Mouse (Mus musculus) A20 (cell line): ENCODE measurements around the gene Aqp7.

Source experiments
- DNase-seq: peaks from one replicate; pipeline ENCODE4 v3.0.0-alpha.2; 2011; ENCODE audit warnings: low read depth, low spot score

Gene Aqp7

DNA sequence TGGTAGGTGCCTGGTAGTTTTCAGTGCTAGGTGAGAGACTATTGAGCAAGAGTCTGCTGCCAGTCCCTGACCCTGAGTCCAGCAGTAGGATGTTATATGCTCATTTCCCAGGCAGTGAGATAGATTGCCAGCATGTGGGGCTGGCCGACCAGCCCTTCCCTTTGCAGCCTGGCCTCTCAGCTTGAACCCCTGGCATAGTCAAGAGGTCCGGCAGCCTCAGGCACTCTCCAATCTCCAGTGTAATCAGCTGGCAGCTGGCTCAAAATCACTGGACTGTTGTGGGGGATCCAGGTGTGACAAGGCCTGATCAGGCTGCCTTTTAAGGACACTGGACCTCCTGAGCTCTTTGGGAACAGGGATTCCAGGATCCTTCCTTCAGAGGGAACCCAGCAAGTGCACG lies 15.4 kb upstream of the Aqp7 start:
- no peak for DNase-seq

DNA sequence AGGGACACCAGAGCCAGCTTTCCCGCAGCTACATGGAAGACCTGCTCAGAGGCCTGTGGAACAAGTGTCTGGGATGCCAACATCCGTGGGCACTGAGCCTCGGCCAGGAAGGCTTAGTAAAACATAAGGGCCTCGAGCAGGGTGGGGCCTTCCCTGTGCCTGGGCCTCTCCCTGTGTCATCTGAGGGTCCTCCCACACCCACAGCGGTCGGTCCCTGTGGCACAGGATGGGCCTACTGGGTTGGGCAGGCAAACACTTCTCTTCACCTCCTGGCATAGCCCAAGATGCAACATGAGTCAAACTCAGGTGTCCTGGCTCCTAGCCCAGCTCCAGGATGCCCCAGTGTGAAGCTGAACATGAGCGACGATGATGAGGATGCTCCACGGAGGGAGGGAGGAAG lies 9.4 kb upstream of the Aqp7 start:
- no peak for DNase-seq

DNA sequence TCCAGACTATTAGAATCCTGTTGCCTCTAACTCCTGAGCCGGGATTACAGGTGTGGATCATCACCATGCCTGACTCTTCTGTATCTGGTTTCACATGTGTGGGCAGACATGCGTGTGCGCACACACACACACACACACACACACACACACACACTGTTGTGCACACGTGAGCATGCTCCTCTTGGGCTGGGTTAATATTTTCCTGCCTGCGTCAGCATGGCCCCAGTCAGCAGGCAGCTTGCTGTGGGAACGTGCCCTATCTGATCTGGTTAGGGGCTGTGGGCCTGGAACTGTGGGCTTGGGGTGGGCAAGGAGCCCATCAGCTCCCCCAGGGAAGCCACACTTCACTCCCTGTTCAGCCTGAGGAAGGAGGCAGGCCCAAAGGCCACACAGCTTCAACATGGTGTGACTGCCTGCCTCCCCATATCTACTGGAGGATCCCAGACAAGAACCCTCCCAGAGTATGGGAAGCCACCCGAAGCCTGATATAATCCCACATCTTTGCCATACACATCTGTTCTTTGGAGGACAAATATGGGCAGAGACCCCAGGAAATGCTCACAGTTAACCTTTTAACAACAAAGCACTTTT lies 8.9 kb upstream of the Aqp7 start:
- DNase-seq = no peak

DNA sequence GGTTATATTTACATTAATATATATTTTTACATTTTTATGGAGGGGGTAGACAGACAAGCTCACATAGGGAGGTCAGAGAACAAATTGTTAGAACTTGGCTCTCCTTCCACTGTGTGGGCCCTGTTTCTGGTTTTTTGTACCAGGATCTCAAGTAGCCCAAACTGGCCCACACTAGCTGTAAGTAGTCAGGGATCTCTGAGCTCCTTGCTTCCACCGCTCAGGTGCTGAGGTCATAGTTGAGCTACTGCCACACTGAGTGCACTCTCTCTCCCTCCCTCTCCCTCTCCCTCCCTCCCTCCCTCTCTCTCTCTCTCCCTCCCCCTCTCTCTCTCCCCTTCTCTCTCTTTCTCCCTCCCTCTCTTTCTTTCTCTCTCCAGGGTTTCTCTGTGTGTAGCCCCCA lies 8.3 kb upstream of the Aqp7 start:
- DNase-seq = no peak

DNA sequence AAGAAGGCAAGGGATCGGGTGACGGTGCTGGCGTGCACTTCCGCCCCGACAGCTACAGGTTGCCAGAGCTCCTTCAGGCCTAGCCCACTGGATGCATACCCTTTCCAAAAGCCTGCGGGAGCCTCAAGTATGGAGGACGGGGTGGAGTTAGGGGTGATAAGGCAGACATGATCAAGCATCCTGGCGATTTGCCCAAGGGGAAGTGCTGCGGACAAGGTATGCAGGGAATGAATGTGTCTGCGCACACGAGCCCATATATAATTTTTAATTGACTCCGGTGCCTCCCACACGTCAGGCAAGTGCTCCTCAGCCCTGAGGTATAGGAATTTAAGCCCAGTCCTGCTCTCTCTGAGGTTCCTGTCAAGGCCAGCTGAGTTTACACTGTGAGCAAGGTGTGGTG lies 7.2 kb upstream of the Aqp7 start:
- no peak for DNase-seq

DNA sequence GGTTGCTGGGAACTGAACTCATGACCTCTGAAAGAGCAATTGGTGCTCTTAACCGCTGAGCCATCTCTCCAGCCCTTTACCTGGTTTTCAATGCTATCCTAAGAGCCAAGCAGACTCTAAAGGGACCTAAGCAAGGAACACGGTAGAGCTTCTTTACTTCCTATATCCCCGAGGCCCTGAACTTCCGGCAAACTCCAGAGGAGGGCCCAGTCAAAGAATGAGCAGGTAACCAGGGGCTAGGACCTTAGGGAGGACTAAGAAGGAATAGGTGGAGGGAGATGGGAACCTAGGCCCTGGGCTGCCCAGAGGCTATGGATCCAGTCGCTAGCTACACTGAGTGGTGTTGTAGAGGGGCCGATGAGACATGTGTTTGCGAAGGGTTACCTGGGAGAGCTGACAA lies 3.8 kb upstream of the Aqp7 start:
- DNase-seq = no peak

DNA sequence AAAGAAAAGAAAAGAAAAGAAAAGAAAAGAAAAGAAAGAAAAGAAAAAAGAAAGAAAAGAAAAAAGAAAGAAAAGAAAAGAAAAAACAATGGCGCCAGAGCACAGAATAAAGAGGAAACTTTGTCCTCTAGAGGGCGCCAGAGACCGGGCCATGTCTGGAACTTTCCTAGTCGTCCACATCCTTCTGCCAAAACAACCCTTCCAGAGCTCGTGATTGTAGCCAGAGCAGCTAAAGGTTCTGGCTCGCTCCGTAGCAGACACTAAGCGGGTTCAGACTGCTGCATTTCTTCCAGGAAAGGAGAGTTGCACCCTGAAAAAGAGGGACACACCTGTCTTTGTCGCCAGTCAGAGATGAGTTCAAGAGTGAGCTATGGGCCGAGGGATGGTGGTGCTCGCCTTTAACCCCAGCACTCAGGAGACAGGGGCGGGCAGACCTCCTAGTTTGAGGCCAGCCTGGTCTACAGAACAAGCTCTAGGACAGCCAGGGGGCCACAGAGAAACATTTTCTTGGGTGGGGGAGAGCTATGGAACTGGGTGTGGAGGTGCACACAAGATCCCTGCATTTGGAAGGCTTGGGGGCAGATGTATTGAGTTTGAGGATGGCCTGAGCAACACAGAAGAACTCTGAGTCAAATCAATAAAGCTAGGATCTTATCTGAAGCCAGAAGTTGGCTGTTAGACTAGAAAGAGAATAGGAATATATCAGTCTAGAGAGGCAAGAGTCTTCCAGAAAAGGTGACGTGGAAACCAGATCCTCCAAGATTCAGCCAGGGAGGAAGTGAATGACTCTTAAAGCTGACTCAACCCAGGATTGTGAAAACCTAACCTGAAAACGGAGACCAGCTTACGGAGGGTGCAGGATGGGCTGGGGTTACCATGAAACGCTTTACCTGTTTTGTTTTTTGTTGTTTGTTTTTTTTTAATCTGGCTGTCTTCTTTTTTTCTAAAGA lies 3.1 kb upstream of the Aqp7 start:
- peak; percentile 75 for DNase-seq

DNA sequence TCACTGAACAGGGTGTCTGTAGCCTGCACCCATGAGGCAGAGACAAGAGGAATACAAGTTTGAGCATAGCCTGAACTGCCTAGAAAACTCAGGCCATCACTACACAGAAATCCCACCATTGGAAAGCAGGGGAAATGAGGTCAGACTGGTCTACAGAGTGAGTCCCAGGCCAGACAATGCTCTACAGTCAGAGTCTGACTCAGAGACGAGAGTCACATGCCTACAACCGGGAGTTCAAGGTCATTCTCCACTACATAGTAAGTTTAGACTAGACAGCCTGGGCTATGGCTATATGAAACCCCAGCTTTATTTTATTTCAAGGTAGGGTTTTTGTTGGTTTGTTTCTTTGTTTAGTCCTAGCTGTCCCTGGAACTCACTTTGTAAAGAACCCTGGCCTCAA lies 987 bp upstream of the Aqp7 start:
- no peak for DNase-seq

DNA sequence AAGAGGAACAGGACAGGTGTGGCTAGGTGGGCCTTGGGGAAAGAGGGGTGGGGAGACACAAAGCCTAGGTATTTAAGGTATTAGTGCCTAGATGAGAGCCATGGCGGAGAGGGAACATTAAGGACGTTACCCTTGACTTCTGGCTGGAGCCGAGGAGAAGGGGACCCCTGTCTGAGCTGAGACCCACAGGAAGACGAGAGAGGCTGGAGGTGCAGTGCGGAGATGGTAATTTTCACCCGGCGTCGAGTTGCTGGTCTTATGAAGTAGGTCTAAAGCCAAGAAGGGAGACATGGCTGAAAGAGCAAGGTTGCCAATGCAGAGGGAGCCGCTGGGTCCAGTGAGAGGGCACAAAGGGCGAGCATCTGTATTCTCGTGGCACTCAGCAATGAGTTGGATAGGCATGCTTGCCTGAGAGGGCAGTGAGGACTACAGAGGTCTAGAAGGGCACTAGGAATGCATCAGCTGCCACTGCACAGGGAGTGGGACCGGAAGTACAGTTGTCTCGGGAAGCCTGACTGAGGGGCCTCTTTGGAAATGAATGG lies 1.6 kb downstream of the Aqp7 start:
- no peak for DNase-seq

DNA sequence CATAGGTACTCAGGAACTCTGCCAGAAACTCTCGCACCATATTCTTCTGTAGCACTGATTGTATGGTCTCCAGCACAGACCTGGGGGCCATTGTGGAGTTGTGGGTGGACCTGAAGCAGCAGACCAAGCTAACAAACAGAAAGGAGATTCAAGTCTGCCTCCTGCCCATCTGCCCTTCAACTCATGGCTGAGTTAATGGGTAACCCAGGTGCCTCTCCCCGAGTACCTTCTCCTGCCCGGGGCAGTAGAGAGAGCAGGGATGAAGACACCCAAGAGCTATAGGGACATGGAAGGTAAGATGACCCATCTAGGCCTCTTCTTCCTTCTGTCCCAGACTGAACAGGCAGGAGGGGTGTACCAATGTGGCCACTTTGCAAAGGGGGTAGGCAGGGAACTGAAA lies 2.7 kb downstream of the Aqp7 start:
- no peak for DNase-seq

DNA sequence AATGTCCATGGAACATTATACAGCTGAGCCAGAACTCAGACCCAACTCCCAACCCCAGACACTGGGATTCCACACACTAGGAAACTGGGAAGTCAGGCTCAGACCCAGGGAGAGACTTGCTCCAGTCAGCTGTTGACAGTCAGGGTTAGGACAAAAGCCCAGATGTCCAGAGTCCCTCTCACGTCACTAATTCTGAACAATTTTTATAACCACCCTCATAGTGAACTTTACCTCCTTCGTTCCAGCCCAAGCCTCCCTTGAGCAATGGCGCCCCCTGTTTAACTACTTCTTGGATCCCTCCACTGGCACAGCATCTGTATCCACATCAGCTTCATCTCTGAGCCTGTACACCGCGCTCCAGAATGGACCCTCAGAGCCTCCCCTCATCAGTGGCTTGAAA lies 4.0 kb downstream of the Aqp7 start:
- no peak for DNase-seq

DNA sequence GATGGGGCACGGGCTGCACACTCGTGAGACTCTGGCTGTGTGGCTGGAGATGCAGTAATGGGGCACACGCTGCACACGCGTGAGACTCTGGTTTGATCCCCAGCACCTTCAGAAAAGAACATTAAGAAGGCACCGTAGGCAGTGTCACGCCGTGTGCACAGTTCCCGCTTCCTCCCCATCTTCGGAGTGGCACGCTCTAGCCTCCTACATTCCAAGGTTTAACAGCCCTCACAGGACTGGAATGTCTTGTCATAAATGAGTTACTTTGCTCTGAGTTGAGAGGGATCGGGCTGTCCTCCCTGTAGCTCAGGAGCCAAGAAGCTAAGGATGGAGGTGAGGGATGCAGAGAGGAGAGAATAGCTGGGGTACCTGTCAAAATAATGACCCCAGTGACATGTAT lies 5.1 kb downstream of the Aqp7 start:
- DNase-seq = no peak

DNA sequence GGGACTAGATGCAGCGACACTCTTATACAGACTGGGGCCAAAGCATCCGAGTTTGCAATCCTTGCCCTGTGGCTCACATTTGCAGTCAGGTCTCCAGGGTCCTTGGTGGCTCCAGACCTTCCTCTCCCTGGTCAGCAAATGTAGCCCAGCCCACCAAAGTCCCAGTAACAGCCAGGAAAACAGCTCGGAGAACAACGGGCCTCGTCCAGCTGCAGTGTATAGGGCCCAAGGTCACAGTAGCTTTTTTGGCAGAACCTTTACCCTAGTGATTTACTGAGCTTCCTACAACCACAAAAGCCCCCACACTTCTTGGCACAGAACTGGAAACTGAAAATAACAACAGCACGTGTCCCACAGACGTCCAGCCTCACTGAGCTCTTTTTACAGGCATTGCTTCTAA lies 7.0 kb downstream of the Aqp7 start:
- DNase-seq = no peak

DNA sequence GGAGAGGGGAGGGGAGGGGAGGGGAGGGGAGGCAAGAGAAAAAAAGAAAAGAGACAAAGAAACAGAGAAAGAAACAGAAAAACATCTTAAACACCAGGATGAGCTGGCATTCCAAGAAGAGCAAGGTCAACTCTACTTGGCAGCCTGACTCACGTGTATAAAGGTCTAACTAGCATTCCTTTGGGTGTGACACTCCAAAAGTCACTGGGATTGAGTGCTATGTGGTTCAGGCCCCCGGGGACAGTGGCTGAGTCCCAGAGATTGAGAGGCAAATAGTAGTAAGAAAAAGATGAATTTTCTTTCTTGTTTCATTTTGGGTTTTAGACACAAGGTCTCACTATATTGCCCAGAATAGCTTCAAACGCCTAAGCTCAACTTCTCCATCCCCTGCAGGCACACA lies 10.0 kb downstream of the Aqp7 start:
- no peak for DNase-seq

DNA sequence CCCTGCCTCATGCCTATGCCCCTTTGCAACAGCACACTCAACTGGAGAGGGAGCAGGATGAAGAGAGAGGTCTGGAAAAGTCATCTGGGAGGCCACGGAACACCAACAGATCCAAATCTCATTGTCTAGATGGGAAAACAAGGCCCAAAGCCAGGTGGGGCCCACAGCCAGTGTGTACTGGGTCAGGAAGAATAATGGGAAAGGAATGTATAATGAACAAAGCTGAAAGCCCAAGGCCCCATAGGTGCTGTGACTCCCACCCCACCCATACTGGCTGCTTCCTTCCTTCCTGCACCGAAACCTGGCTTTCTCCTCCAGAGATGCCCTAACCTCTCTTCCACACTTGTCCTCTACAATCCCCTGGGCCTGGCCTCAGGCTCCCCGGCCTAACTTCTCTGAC lies 16.7 kb downstream of the Aqp7 start:
- no peak for DNase-seq

DNA sequence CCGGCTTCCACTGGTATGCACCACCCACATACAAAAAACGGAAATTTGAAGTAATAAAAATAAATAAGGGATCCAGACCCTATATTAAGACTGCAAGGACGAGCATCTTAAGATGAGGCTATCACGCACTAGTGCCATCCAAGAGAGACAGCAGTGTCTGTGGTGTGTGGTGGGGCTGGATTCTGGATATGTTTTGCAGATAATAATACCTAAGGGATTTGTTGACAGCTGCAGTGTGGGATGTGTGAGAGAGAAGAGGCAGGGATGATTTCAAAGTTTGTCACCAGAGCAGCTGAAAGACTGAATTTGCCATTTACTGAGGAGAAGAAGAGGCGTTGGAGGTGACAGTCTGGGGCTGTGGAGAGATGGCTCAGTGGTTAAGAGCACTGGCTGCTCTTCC lies 18.6 kb downstream of the Aqp7 start:
- DNase-seq = no peak

DNA sequence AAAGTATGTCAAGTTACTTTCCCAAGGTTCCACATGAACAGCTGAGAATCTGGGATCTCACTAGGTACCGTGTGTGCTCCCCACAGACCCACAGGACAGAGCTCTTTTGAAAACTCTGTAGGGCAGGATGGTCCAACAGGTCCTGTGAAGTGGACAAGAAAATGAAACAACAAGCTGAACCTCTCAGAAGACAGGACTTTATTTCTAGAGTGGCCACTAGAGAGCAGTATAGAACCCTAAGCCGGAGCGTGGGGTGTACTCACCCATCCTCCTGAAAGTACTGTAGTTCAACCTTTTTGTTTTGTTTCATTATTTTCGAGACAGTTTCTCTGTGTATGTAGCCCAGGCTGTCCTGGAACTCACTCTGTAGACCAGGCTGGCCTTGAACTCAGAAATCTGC lies 19.7 kb downstream of the Aqp7 start:
- peak; percentile 63 for DNase-seq

DNA sequence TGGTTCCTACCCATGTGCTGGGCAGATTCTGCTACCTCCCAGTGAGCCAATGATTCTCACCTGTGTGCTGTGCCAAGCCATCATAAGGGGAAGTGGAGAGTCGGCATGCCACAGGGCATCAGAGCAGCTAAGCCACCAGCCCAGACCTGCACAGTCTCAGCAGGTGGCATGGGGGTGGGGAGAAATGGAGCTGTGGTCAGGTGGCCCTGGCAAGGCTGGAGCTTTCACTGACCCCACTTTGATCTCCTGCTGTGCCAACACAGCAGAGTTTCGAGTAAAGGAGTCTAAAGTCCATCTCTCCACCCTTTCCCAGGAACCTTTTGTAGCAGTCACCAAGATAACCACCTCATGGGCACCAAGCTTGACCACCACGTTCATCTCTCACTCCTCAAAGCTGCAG lies 20.1 kb downstream of the Aqp7 start:
- peak; percentile 15 for DNase-seq

DNA sequence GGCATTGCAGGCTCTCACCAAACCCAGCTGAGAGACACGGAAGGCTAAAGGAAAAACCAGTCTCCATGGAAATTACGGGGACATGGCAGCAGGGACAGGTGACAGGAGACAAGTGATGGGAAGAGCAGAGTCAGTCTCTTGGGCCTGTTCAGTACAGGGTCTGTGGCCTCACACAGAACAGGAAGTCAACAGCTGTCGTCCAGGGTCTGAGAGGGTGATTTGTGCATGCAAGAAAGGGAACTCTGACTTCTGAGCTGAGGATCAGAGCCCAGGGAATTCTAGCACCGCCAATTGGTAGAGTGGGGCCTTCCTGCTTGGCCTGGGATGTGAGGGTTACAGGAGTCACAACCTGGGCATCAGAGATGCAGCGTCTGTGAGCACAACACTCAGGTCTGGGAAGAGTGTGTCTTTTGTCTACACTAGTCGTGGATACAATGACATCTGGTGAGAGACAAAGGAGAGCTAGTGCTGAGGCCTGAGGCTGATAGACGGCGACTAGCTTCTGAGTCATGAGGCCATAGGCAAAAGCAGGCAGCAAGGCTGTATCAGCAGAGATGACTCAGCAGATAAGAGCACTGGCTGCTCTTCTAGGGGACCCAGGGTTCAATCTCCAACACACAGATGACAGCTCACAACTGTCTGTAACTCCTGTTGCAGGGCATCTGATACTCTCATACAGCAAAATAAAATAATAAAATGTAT lies 21.7 kb downstream of the Aqp7 start:
- DNase-seq = no peak

DNA sequence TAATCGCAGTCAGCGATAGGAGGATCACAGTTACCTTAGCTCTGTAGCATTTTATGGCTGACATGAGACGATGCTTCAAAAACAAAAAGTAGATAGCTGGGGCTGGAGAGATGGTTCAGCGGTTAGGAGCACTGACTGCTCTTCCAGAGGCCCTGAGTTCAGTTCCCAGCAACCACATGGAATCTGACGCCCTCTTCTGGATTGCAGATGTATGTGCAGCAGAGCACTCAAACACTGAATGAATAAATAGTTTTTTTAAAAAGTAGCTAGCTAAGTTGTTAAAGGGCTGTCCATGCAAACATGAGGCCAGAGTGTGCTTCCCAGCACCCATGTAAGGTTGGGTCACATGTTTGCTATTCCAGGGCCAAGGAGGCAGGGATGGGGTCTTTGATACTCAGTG lies 26.8 kb downstream of the Aqp7 start:
- no peak for DNase-seq

DNA sequence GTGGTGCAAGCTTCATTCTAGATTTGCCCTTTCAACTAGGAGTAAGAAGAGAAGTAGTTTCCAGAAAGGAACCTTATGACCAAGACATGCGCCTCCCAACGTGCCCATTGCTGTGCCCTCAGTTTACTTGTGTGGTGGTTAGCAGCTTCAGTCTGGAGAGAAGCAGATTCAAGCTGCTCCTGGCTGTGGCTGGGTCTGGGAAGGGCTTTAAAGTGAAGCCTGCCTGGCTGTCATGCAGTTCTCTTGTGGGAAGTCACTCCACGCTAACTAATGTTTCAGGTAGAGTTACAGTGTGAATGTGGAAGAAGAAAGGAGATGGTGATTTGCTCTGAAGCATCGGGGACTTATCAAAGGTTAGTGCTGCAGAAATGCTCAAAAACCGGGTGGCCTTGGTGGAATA lies 32.1 kb downstream of the Aqp7 start:
- no peak for DNase-seq

DNA sequence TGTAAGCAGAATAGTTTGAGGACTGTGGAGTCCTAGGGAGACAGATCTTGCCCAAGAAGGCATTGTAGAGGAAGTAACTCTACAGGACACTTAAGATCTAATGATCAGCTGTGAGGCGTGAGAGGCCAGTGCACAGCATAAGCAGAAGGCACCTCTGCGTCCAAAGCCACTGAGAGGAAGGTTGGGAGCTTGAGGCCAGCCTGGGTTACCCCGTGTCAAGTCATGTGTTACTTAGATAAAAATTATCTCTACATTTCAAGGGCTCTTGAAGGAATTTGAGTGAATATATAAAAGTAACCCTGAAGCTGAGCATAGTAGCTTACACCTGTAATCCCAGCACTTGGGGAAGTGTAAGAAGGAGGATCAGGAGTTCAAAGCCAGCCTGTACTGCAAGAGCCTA lies 34.6 kb downstream of the Aqp7 start:
- DNase-seq = no peak
